Mouse (Mus musculus) myocyte (in vitro differentiated cells): ENCODE data around the gene Ccl27a.
"Not testable (repeated sequence)": the region's sequence is repeated elsewhere in the genome, so short reads cannot be mapped to it uniquely, and the experiment has no call there.

Experiments
- POLR2A ChIP-seq: IDR thresholded peaks from one replicate; pipeline ENCODE4 v1.6.1; 2011; ENCODE audit warnings: low read depth, mild to moderate bottlenecking, control low read depth, moderate library complexity; ENCODE audit not compliant: insufficient read length
- POLR2AphosphoS2 ChIP-seq: IDR thresholded peaks from one replicate; pipeline ENCODE4 v1.6.1; 2011; ENCODE audit warnings: low read depth, control low read depth; ENCODE audit not compliant: insufficient read length
- USF1 ChIP-seq: IDR thresholded peaks from one replicate; pipeline ENCODE4 v1.6.1; 2011; ENCODE audit warnings: low read depth, mild to moderate bottlenecking, control low read depth, moderate library complexity

- not testable (repeated sequence) for TF ChIP-seq POLR2AphosphoS2, POLR2A, USF1
Observed at GRCm38 (mm10) chr4:41775840-41776239, 1.8 kb upstream of the Ccl27a start.
